Mouse (Mus musculus): ENCODE data around the gene Rwdd4a. TPM values are rescaled to one million over a fixed set of nuclear protein-coding genes. Genes with fewer than 3 reads are reported as not detected.

Rwdd4a gene
- total RNA-seq (2022), result 10 to 100 TPM; 49.0 to 56.7 (median 56.1) TPM

DNA sequence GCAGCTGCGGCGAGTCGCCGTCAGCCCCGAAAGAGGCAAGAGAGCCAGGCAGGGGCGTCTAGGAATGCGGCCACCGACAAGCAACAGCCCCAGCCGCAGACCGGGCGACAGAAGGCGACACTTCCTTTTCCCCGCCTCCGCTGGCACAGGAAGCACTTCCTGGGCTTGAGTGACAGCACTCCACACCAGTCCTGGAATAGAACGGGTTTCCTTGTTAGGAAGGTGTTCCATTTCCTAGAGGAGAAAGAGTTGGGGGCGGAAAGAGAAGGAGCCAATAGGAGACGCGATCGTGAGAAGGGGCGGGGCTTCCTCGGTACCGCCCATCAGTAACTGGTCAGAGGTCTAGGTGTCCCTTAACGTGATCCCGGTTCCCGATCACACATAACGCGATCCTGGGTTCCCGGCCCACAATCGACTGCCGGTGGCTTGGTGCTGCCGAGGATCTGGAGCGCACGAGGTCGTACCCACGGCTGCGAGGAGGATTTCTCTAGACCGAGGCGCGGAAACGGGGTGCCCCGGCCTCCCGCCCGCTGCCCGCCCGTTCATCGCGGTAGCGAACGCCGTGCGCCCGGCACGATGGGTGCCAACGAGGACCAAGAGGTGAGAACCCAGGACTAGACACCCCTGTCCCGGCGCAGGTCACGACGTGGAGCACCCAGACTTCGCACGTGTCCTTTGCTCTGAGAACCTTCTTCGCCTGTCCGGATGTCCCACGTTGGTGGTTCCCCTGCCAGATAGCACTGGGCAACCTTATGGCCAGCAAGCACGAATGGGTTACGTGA is at the start of gene Rwdd4a, which contains the start of gene Trappc11:
TSS of gene Rwdd4a (plus strand) at position 321 of the 782 bp plus-strand sequence.
TSS of gene Trappc11 (minus strand) at position 127 of the 782 bp plus-strand sequence.
- peak; percentile 97 for DNase-seq

DNA sequence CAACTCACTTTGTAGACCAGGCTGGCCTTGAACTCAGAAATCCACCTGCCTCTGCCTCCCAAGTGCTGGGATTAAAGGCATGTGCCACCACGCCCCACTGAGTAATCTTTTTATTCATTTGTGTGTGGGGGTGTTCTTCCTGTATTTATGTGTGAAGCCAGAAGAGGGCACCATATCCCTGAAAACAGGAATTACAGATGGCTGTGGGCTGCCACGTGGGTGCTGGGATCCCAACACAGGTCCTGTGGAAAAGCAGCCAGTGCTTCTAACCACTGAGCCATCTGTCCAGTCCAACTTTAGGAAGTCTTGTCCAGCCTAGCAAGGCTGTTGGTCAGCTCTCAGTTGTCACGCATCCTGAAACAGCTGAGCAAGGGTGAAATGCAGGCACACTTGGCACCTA is 46.2 kb upstream of the Rwdd4a start:
- no peak for DNase-seq

DNA sequence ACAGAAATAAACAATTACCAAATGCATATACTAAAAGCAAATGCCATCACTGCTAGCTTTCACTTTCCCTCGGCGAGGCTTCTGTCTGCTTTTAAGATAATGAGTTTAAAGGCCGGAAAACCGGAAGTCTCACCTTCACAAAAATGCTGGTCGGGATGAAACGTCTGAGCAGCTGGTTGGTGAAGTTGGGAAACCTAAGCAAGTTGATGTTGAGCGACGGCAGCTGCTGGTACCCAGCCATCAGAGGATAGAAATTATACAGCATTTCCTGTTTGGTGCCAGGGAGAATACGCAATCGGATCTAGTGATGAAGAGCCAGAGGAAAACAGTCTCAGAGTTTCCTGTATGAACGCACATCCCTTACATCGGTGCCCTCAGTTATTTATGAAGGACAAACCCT is 40.4 kb upstream of the Rwdd4a start:
- DNase-seq, result no peak

DNA sequence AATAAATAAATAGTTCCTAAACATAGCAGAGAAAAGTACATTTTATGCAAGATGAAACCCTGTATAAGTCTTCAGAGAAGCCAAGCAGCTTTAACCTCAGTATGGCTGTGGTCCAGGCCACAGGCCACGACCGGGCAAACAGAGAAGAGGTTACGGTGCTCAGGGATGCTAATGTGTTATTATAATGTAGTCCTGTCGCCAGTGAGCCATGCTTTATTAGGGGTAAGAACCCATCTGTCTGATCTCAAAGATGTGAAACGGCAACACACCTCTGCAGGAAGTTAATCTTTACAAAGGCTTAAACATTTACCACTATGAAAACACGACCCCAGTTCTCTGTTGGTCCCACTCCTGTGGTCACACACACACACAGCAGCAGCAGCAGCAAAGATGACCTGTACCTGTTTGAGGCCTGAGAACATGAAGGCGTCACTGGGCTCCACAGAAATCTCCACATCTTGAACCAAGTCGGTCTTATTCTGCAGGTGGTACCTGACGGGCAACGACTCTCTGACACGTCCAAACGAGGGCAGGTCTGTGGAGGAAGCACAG is 38.8 kb upstream of the Rwdd4a start:
- DNase-seq, result no peak

DNA sequence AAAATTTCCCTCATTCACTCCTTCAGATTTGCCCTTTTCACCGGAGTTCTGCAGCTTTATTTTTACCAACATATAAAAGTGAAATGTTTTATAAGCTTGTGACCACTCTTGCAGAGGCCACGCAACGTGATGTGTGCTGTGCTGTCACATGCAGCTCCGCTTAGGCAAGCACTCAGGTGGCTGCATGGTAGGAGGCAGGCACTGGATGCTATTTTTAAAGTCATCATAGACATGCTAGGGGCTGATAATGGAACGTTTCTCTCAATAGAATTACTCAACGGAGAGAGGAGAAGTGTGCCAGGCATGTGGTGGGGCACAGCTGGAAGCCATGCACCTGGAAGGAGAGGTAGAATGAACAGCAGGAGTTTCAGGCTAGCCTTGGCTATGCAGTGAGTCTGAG is 38.0 kb upstream of the Rwdd4a start:
- no peak for DNase-seq

DNA sequence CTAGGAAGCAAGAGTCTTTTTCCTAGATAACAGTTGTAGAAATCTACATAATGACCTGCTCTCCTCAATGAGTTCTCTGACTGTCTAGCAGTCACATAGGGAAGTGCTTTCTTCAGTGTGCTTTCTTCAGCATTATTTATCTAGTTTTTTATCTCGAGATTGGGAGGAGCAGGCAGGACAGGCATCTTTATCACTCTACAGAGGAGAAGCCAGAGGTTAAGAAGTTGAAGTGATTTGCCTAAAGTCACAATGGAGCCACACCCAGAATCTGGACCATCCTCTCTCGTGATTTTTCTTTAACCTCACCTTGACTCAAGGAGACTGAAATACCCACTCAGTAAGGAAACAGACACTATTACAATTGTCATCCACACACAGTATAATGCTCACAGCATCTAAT is 31.5 kb upstream of the Rwdd4a start:
- no peak for DNase-seq

DNA sequence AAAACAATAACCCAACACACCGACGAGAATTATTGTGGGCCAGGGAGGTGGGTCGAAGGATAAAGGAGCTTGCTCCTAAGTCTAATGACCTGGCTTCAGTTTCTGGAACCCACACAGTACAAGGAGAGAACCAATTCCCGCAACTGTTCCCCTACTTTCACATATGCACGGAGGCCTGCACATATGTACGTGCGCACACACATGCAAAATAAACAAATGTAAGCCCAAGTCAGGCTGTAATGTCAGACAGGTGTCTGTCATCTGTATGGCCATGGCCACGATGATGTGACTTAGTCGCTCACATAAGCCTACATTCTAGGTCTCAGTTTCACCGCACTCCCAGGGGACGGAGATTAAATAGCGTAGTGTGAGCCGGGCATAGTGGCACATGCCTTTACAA is 30.9 kb upstream of the Rwdd4a start:
- no peak for DNase-seq

DNA sequence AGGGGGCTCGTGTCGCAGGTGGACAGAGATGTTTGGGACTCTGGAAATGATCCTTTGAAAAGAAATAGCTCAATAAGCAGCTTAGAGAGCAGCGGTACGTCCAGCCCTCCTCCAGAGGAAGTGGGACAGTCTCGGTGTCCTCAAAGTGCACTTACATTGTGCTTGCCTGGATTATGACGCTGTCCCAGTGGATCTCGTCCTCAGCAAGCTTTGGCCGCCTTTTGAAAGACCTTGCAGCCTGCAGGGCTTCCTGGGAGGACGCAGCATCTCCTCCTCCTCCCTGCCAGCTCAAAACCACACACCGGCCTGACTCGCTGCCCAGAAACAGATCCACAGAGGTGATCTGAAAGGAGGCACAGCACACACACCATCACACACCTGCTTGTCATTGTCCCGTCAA is 28.0 kb upstream of the Rwdd4a start:
- DNase-seq, result no peak

DNA sequence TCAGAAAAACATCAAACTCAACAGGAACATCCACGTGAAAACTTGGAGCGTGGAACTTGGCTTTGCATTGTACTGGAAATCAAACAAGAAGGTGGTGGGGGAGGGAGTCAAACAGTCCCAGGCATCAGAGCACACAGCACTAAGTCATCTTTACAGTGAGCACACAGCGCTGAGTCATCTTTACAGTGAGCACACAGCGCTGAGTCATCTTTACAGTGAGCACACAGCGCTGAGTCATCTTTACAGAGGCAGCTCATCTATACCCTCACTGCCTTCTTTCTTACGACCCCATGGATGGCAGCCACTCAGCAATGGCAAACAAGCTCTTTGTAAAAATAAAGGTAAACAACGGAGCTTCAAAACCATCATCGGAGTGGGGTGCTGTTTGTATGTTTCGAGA is 22.5 kb upstream of the Rwdd4a start:
- no peak for DNase-seq

DNA sequence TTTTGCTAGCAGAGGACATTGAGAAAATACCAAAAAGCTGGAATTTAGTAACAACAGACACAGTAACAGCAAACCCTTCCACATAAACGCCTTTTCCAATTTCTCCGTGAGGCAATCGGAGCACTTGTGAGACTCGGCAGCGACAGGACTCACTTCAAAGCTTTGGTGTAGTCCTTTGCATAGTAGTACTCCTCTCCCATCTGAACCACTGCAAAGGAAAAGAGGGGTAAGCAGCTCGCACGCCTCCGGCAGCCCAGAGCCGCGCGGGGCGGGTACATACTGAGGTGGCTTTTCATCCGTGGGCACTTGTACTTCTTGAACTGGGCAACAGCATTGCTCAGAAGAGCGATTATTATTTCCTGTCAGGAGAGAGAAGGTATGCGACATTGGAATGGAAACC is 19.9 kb upstream of the Rwdd4a start:
- DNase-seq, result no peak

DNA sequence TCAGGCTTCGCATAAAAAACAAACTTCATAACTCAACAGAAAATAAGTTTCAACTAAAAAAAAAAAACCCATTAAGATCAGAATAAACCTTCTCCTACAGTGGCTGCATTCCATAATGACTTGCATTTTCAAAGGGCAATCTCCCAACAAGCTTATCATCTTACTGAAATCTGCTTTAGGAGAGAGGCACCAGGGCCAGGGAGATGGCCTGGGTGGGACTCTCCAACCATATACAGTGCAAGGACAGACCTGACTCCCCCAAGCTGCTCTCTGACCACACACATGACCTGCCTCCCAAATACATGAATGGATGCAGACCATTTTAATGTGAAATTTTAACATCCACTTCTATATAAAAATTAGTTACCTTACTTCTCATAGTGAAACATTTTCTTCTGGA is 5.4 kb upstream of the Rwdd4a start:
- no peak for DNase-seq

DNA sequence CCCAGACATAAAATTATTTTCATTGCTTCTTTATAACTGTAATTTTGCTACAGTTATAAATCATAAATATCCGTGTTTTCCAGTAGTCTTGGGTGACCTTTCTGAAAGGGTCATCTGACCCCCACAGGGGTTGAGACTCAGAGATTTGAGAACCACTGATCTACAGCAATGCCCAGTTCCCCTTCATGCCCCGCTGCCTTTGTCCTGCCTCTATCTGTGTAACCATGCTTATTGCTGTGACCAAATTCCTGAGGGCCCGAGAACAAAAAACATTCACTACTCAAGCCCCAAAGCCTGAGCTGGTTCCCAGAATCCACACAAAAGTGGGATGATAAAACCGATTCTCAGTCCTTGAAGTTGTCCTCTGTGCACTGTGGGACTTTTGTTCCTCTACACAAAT is 4.9 kb downstream of the Rwdd4a start:
- no peak for DNase-seq

DNA sequence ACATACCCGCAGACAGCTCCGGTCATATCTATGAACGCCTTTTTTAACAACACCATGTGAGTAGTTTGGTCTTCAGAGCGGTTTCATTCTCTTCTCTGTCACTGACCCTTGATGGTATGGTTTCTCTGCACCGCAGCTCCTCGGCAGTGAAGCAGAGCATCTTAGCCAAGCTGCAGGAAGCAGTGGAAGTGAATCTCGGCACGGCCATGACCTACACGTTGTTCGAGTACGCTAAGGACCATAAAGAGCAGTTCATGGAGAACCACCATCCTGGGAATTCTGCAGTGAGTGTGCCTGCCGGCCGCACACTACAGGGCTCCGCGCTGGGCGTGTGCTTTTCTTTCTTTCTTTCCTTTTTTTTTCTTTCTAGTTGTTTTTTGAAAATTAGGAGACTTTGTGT is 9.3 kb downstream of the Rwdd4a start:
- DNase-seq, result no peak

DNA sequence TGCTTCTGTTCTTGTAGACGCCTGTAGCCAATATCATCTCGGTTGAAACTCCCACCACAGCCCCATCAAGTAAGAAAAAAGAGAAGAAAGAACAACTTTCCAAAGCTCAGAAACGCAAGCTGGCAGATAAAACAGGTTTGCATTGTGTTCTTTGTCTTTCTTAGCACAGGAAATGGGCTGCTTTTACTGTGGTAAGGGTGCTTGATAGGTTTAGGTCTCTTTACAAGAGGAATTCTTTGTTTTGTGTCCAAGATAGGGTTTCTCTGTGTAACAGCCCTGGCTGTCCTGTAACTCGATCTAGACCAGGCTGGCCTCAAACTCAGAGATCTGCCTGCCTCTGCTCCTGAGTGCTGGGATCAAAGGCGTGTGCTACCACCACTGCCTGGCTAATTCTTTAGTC is 10.6 kb downstream of the Rwdd4a start:
- no peak for DNase-seq

DNA sequence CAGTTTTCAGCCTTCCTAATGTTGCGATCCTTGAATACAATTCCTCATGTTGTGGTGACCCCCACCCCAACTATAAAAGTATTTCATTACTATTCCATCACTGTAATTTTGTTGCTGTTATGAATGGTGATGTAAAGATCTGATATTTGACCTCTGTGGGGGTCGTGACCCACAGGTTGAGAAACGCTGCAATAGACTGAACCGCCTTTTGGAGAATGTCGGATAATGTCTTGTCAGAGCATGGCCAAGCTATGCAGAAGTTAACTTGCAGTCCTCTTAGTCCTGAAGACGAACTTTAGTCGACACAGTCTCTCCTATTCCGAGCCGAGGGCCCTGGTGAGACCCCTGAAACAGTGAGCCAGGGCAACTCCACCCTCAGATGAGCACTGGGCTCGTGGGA is 13.6 kb downstream of the Rwdd4a start:
- DNase-seq, result no peak

DNA sequence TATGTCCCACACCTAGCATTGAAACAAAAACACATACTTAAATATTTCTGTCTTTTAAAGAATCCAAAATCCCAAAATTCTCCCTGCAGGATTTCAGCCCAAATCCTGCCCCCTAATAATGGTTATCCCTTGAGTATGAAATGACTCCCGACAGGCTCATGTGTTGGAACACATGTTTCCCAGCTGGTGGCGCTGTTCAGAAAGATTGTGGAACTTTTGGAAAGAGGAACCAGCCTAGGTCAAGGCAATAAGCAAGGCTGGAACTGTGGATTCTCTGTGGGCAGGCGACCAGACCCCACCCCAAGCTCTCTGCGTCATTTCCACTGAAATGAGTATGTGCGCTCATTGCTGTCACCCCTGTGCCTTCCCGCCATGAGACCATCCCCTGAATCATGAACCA is 20.1 kb downstream of the Rwdd4a start:
- DNase-seq, result no peak

DNA sequence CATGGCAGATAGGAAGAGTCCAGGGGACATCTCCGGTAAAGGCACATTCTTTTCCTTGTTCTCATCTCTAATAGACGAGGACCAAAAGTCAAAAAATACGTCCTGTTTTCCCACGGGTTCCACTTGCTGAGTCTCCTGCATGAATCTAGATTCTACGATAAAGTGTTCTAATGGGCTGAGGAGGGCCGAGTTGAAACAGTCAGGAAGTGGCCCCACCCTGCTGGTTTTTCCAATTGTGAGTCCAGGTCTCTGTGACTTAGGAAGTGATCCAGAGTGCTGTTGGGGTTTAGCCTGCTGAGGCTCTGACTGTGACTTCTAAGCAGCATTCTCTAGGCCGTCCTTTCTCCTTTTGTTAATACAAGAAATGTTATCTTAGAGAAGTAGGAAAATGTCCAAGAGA is 23.0 kb downstream of the Rwdd4a start:
- DNase-seq, result no peak

DNA sequence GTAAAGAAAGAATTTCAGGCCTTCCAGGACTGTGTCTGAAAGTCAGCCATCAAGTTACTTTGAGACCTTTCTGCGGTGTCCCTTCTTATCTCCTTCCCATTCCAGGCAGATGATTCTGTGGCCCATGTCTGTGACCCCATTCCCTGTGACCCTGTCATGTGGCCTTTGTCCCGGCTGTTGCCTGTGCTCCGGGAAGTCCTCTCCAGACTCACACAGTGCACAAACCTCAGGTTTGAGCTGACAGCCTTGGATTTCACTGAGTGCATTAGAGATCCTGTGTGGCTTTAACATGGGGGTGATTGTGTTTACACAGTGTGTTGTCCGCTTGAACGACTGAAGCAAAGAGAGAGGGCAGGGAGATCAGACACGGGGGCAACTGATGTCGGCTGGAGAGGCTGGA is 24.8 kb downstream of the Rwdd4a start:
- DNase-seq, result no peak

DNA sequence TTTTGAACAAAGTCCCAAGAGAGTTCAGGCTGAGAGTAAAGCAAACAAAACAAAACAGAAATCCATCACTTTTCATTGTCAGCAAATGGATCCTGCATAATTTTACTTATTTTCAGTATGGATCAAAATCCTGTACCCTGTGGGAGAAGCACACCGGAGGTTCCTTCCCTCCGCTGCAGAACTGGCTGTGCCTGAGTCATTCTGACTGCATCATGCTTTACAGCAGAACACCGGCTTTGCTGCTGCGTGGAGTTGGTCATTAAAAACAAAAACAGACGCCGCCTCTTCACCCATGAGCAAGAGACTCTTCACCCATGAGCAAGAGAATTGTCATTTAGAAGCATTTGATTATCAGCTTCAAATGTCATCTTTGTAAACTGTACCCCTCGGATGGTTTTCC is 27.3 kb downstream of the Rwdd4a start:
- no peak for DNase-seq

DNA sequence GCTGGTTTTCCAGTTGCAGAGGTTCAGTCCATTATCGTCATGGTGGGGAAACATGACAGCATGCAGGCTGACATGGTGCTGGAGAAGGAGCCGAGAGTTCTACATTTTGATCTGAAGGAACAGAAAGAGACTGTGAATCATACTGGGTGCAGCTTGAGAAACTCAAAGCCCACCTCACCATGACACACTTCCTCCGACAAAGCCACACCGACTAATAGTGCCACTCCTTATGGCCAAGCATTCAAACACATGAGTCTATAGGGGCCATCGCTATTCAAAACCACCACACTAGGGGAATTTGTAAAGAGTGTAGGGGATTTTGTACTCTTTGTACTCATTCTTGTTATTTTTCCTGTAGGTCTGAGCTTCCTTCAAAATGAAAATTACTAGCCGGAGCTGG is 33.1 kb downstream of the Rwdd4a start:
- DNase-seq, result no peak

DNA sequence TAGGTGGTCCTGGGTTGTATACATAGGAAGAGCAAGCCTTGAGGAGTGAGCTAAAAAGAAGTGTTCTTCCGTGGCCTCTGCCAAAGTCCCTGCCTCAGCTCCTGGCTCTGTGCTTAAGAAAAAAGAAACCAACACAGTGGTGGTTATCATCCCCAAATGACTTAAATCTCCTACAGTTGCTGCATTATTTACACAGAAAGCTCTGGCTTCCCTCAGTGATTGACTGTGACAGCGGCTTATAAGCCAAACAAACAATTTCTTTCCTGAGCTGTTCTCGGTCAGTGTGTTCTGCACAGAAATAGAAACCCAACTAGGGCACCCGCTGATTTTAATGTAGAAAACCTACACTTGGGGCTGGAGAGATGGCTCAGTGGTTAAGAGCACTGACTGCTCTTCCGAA is 34.6 kb downstream of the Rwdd4a start:
- DNase-seq, result no peak

DNA sequence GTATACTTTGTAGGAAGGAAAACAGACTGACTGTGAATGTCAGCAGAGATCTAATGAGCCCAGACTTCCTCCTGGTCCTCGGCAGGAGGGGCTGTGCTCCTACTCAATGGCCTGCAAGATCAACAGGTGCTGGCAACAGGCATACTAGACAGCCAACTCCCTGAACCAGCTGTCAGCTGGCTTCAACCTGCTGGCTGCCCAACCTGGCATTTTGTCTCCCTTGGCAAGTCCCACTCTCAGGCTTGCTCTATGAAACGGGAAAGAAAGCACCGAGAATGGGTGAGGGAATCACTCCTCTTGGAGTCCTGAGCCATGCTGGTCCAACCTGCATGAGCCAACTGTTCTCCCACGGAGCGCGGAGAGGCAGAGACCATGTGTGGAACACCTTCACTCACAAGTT is 36.7 kb downstream of the Rwdd4a start:
- DNase-seq, result no peak

DNA sequence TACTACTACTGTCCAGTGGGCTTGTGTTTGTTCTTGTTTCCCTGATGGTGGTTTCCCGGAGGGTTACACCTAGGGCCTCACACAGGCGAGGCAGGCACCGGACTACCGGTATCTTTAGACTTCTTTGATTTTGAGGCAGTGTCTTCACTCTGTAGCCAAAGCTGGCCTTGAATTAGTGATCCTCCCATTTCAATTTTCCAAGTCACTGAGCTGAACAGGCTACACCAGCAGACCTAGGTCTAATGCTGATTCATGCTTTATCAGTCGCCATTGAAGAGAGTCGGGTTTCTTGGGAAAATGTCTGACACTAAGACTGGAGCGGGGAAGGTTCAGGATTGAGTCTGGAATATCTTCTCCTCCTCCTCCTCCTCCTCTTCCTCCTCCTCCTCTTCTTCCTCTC is 40.0 kb downstream of the Rwdd4a start:
- no peak for DNase-seq

DNA sequence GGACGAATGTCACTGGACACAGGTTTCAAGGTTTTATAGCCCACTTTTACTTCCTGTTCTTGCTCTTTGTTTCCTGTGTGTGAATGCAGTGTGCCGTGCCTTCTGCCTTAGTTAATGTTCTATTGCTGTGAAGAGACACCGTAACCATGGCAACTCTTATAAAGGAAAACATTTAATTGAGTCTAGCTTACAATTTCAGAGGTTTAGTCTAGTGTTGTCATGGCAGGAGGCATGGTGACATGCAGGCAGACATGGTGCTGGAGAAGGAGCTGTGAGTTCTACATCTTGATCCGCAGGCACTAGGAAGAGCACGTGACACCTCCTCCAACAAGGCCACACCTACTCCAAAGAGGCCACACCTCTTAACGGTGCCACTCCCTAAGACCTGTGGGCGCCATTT is 48.0 kb downstream of the Rwdd4a start:
- DNase-seq, result no peak

DNA sequence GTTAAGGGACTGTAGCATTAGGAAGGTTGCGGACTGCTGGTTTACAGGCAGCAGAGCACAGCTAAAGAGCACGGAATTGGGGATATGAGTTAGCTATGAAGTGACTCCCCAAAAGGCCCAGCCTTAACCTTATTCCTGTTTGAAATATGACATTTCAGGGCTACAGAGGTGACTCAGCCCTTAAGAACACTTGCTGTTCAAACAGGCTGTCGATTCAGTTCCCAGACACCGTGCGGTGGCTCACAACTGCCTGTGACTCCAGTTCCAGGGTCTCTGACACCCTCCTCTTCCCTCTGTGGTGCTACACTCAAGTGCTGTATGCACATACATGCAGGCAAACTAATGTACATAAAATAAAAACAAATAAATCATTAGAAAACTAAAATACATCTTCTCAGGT is 55.2 kb downstream of the Rwdd4a start:
- peak; percentile 20 for DNase-seq

All from adrenal gland, adult 8-10 months (tissue).